Mouse (Mus musculus) B cell, adult 67 days (primary cell): ENCODE measurements around the gene Gm21953. TPM values are rescaled to one million over a fixed set of nuclear protein-coding genes. Genes with fewer than 3 reads are reported as not detected.

Experiments
- total RNA-seq, 2 experiments: library from RNA; stranded (reverse); gene quantifications; 4 replicates each; pipeline ENCODE4 v1.2.4; 2023

Gene Gm21953
- total RNA-seq, result not detected

GRCm38 (mm10) chr4:42293967-42294366, at the start of gene Gm21953:
Gene Gm21953 (plus strand): TSS chr4:42294267.

DNA sequence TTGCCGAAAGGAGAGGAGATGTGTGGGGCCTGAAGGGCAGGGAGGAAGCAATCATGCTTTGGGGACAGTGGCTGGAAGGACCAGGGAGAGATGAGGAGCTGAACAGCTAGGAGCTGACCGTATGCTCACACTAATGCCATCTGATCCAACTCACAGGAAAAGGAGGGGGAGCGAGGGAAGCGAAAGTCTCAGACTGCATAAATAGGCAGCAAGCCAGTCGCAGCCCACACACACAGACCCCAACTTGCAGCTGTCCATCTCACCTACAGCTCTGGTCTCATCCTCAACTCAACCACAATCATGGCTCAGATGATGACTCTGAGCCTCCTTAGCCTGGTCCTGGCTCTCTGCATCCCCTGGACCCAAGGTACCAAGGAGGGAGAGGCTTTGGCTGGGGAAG, 38.6 kb upstream of the Gm21953 start, which contains the start of gene Ccl21b:
Gene Ccl21b (plus strand): TSS at position 301 of the 400 bp plus-strand sequence.

DNA sequence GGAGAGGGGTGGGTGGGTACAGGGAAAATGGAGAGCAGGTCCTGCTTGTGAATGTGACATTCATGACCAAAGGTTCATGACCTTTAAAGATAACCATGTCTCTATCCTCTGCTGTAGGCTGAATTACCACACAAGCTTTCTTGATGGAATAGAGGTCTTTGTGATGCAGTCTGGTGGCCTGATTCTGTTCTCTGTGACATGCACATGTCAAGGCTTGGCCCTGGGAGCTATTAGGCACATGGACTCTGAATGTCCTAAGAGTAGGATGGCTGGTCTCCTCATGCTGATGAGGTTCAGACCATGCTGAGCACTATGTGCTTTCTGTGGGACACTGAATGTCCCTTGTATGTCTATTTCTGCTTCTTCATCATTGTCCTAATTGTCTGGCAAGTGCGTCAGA, 24.0 kb downstream of the Gm21953 start, which contains the start of gene Fam205a3:
Gene Fam205a3 (plus strand): TSS at position 301 of the 400 bp plus-strand sequence.

Other genes with a start within 250 kb of the Gm21953 start
- not detected for gene Gm3893, start 203.1 kb upstream of the Gm21953 start, total RNA-seq
- not detected for gene Gm13304, start 179.4 kb upstream of the Gm21953 start, total RNA-seq
- not detected for gene Gm13306, start 140.8 kb upstream of the Gm21953 start, total RNA-seq
- not detected for gene Gm13305, start 125.7 kb upstream of the Gm21953 start, total RNA-seq
- gene Gm10600, start 53.6 kb upstream of the Gm21953 start, total RNA-seq, result not detected
- gene Ccl21b, start 38.5 kb upstream of the Gm21953 start, total RNA-seq, result not detected
- gene Fam205a3, start 24.1 kb downstream of the Gm21953 start, total RNA-seq, result not detected
- gene Gm21586, start 145.1 kb downstream of the Gm21953 start, total RNA-seq, result not detected
- not detected for gene Gm2163, start 172.5 kb downstream of the Gm21953 start, total RNA-seq
- gene Fam205a2, start 233.9 kb downstream of the Gm21953 start, total RNA-seq, result not detected